Mouse (Mus musculus) kidney, adult 8-10 months (tissue): ENCODE results near the gene Snx3.
A peak's percentile ranks its signal among the peaks of the same experiment; 100 is the strongest.

Experiments used
- DNase-seq, 2 experiments: peaks; one replicate each; pipeline ENCODE4 v3.0.0; 2022

Snx3 gene

DNA sequence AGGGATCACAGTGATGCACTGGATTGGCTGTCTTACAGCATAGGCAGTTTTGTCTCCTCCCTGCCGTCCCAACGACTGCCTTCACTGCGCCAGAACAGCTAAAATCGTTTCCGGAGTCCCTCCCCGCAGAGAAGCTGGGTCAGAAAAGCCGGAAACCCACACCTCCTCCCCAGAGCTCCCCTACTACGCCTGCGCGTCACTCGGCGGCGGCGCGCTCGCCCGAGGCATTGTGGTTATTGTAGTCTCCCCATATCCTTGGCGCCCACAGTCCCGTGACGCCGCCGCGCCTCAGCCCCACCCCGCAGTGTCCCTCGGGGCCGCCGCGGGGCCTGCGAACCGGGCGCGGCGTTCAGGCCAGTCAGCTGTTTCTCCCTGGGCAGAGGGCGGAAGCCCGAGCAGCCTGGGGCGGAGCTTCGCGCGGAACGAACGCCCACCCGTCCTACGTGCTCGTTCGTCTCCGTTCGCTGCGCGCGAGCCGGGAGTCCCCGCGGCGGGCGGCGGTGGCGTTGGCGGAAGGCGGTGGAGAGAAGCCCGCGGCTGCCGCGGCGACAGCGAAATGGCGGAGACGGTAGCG is at the start of gene Snx3:
Snx3 (plus strand) TSS at position 256 of the 574 bp plus-strand sequence.
- peak; percentile 98 to 99 for DNase-seq

DNA sequence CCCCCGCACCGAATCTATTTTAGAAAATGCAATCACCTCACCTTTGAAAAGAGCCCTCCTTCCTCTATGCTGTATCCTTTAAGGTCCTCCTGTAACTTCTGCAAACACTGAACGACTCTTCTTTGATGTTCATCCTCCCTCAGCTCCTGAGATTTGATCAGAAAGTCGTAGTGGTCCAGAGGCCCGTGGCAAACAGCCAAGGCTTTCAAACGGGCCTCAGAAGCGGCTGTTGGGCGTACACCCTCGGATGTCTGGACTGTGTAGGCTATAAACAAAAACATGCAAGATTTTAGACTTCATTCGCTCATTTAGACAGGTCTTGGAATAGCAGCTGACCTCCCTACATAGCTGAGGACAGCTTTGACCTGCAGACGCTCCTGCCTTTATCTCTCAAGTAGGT is 47.6 kb upstream of the Snx3 start:
- DNase-seq: no peak

DNA sequence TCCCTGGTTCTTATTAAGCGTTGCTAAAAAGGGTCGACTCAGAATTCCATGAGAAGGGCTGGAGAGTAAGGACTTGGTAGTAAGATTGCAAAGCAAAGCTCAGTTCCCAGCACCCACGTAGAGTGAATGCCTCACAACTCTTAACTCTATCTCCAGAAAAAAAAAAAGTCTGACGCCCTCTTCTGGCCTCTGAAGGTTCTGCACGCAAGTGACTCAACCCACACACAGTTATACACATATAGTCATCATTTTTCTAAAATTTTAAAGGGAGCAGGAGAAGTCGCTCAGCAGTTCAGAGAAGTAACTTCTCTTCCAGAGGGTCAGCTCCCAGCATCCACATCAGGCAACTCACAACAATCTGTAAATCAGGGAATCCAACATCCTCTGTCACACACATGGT is 47.1 kb upstream of the Snx3 start:
- no peak for DNase-seq

DNA sequence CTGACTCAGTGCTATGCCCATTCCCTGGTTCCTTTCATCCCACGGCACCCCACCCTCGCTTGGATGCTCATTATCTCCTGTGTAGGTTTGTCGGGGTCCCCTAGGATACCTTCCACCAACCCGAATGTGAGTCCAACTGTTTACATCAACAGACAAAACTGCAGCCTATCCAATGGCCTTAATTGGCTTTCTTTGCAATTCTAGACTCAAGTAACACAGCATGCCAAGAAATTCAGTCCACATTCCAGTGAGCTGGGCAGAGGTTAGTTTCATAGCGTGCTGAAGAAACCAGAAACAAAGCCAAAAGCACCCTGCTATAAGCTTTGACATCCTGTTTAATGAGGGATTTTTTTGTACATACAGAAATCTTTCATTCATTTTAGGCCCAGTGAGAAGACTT is 45.8 kb upstream of the Snx3 start:
- no peak for DNase-seq

DNA sequence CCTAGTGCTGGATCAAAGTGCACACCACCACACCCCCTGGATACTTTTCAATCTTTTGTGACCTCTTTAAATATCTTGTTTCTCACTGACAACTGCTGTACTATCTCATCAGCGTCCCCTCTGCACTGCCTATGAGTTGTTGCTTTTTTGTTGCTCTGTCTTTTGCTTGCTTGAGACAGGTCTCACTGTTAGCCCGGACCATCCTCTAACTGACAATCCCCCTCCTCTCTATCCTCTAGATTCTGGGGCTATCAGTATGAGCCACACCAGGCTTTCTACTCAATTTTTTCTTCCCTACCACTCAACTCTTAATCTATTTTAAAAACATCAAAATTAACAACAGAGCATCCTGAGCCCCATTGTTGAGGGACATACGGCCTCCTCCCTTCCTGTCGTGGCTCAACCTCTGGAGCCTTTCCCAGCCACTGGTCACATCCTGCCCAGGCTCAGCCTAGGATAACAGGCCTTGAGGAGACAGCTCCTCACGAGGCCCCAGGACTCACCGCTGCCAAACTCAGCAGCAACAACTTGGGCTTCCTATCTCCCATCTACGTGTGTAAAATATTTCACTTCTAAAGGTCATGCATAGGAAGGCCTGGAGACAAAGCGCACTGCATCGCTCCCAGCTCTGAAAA is 44.2 kb upstream of the Snx3 start:
- DNase-seq: peak; percentile 59 to 75

DNA sequence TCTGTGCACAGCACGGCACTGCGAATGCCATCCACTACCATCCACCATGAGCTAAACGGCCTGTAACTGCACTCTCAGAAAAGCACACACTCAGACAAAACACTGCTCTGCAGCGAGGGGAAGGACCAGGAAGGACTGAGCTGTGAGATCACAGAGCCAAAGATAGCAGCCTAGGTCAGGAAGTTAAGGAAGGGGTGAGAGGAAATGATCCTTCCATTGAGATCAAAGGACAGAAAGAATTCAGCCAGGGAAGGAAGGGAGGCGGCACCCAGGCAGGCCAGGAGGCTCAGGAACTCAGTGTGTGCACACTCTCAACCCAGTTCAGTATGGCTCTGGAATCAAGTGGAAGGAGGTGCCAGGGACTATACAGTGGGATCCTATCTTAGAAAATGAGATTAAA is 37.6 kb upstream of the Snx3 start:
- DNase-seq: peak; percentile 24 to 48

DNA sequence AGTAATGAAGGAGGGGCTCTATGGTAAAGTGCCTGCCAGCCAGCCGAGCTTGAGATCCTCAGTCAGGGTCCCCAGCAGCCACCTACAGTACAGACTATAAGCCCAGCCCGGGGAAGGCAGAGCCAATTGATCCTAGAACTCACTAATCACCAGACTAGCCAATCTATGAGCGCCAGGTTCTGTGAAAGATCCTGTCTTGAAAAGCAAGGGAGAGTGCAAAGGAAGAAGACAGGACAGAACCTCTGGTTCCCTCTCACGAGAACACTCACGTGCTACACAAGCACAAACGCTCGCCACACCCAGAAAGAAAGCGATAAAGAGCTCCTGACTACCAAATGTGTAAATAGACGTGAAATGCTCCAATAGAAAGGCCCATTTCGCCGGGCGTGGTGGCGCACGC is 37.0 kb upstream of the Snx3 start:
- no peak for DNase-seq

DNA sequence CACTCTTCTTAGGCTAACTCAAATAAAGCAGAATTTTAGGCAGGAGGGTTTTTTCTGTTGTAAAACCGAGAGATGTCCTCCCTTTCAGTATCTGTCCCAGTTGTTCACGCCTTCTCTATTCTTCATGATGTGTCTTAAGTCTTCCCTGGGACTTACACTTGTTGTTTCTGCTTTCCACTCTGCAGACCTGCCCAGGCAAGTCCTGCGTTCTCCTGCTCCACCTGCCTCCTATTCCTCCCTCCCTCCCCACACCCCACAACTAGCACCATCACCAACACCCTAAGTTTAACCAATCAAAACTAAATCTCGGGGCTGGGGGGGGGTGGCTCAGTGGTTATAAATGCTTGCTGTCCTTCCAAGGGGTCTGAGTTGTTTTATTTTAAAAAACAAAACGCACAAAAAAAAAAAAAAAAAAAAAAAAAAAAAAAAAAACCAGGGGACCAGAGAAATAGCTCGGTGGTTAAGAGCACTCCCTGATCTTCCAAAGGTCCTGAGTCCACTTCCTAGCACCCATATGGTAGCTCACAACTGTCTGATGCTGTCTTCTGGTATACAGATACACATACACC is 26.8 kb upstream of the Snx3 start:
- DNase-seq: no peak

DNA sequence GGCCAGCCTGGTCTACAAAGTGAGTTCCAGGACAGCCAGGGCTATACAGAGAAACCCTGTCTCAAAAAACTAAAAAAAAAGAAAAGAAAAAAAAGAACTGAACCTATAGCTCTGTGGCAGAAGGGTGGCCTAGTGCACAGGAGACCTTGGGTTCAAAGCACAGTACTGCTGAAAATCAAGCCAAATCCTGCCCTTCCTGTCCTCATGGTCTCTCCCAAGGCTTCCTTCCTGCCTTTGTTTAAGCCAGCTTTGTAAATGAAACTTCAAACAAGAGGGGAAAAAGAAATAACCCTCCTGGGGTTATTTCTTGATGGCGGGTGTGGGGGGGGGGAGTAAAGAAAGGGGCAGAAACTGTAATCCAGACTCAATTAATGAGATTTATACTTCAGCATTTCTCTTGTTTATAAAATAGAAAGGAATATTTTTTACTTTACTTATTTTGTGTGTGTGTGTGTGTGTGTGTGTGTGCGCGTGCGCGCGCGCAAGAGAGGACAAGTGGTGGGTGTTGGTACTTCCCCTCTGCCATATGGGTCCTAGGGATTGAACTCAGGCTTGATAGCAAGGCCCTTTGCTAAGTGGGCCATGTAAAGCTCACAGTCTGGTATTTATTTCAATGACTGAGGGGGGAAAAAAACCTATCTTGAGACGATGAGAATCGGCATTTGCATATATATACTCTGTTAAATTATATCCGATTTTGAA is 24.9 kb upstream of the Snx3 start:
- DNase-seq: peak; percentile 23

DNA sequence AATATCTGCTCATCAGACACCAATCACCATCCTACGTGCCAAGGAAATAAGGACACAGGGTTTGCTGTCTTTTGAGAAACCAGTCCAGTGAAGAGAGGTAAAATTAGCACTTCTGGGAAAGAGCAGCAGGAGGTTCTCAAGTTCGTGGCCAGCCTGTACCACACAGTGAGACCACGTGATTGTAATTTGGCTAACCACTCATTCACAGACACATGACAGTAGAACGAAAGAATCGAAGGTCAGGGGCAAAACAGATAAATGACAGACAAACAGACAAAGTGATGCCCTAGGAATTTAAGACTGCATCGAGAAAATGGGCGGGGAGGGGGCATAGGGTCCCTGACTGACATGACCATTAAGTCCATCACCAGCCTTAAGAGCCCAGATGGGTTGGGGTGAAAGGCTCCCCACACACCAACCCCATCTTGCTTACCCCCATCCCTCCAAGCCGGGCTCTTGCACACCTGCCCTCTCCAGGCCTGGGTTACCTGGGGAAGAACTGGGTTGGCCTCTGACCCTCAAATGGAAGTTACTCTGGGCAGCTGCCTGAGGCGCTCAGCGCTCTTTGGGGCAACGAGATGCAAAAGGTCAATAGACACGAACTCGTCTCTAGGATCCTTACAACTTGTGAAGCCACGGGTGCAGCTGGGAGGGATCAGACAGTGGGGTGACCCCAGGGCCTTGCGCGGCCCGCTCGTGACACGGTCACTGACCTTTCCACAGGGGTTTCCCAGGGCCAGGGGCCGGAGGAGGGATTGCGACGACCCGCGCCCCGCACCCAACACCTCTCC is 24.1 kb upstream of the Snx3 start:
- DNase-seq: no peak

DNA sequence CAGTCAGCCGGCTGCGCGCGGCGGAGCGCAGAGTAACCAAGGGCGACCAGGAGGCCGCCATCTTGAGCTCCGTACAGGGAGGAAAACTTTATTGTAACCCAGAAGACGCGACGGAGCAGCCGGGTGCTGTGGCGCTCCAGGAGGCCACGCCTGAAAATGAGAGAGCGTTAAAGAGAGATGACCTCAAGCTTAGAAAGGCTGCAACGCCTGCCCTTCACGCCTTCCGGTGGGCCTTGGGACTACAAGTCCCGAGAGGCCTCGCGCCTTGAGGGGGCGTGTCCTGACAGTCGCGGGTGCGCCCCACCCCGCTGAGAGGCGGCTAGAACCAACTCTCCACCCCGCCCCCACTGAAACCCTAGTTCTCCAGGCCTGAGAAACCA is 23.5 kb upstream of the Snx3 start, which contains the start of gene Afg1l:
Afg1l (minus strand) TSS at position 225 of the 380 bp plus-strand sequence.
- DNase-seq: peak; percentile 97 to 98

DNA sequence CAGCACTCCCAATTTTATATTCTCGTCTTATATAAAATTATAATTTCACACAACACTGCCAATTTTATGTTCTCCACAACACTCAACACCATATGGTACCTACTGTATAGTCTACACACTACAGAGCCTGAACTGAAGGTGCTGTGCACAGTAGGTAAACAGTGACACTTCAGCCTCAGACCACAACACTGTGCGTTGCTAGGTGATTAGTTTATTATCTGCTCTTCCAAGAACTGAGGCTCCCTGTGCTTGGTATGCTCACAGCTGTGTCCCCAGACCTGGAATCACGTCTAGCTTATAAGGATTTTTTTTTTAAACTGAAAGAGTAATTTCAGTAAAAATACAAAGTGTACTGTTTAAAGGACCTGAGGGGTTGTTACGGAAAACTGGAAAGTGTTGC is 21.1 kb upstream of the Snx3 start:
- no peak for DNase-seq

DNA sequence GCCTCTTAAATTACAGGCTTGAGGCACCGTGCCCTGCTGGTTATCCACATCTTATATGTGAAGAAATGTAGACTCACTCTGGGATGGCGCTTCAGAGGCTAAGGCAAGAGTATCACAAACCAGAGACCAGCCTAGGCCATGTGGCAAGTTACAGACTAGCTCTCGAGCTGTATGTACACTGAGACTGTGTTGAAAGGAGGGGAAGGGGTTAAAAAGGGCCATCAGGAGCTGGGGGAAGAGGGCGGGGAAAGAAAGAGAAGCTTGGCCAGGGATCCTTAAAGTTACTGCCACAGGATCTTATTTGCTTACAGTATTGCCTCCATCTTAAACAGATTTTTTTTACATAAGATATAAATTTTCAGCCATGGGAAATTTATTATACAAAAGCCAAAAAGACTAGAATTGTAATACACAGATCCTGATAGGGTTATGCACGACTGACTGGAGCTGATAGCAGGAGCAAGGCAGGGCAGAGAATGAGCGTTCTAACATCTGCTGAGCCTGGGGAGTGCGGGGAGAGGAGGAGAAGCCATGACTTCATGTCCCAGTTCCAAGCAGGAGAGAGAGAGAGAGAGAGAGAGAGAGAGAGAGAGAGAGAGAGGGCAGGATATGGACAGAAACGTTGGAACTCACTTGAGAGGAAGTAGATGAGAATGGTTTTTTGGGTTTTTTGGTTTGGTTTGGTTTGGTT is 13.1 kb upstream of the Snx3 start:
- no peak for DNase-seq

DNA sequence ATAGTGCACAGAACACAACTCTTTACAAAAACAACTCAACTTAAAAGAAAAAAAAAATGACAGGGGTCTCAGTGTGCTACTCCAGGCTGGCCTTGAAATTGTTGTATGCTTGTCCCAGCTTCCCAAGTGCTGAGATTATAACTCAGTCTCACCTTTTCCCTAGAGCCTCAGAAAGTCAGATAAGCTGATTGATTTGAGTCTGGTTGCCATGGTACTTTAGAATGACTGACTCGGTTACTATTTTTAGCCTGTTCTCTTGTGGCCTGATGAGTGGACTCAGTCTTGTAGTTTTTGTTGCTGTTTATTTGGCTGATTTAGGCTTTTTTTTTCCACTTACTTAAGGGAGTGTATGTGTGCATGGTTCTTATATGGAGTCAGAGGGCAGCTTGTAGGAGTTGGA is 10.7 kb upstream of the Snx3 start:
- DNase-seq: no peak

DNA sequence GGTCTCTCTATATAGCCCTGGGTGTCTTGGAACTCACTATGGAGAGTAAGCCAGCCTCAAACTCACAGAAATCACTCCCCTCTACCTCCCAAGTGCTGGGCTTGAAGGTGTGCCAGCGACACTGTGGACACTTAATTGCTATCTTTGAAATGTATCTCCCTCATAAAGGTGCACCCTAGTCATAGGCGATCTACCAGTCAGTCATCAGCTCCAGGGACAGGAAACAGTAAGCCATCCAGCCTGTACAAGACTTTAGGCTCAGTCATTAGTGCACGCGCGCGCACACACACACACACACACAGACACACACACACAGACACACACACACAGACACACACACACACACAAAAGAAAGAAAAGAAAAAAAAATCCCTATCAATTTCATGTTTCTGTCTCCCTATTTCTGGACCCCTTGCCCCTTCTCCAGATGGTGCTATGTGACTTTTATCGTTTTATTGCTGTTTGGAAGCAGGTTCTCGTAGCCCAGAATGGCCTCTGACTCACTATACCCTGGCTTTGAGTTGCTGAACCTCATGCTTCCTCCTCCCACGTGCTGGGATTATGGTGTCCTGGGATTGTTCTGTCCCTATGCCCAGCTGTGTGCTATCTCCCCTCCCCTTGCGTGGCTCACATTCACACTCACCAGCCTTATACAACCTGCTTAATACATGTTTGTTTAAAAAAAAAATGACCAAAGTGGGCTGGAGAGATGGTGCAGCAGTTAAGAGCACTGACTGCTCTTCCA is 9.6 kb upstream of the Snx3 start:
- DNase-seq: no peak

DNA sequence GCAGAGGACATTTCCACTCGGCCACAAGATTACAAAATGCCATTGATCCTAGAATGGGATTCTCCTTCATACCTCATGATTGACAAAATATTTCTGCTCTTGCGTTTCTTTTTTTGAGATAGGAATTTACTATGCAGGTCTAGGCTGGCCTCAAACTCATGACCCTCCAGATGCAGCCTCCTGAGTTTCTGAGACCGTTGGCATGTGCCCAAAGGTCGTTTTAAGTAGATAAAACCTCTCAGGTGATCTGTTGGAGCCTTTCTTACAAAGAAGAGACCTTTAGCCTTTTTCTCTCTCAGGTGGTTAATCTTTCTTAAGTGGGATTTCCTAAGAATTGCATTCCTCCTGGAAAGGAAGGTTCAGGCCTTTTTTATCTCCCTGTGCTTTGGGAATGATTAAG is 8.8 kb upstream of the Snx3 start:
- no peak for DNase-seq

DNA sequence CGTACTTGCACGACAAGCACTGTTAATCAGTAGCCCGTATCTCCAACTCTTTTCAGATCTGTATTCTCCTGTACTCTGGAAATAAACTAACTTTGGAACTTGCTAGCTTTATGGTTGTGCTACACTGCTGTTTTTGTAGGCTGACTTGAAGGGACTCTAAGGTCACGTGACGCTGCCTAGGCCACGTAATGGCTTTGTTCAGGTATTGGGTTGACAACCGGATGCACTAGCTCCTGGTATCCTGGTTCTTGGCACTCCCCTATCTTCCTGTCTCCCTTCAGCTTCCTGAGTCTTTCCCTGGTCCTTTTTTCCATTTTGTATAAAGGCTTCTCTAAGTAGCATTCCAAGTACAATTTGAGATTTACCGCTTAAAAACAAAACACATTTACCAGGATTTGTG is 1.2 kb upstream of the Snx3 start:
- peak in 1 of 2 experiments; percentile 19 for DNase-seq

DNA sequence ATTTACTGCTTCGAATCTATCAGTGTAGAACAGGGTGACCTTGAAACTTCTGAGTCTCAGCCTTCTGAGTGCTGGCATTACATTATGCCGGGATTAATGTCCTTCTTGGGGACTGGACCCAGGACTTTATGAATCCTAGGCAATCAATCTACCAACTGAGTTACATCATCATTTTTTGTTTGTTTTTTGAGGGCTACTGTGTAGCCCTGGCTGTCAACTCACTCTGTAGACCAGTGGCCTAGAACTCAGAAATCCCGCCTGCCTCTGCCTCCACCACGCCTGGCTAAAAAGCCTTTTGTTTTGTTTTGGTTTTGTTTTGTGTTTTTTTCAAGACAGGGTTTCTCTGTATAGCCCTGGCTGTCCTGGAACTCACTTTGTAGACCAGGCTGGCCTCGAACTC is 669 bp upstream of the Snx3 start:
- no peak for DNase-seq

DNA sequence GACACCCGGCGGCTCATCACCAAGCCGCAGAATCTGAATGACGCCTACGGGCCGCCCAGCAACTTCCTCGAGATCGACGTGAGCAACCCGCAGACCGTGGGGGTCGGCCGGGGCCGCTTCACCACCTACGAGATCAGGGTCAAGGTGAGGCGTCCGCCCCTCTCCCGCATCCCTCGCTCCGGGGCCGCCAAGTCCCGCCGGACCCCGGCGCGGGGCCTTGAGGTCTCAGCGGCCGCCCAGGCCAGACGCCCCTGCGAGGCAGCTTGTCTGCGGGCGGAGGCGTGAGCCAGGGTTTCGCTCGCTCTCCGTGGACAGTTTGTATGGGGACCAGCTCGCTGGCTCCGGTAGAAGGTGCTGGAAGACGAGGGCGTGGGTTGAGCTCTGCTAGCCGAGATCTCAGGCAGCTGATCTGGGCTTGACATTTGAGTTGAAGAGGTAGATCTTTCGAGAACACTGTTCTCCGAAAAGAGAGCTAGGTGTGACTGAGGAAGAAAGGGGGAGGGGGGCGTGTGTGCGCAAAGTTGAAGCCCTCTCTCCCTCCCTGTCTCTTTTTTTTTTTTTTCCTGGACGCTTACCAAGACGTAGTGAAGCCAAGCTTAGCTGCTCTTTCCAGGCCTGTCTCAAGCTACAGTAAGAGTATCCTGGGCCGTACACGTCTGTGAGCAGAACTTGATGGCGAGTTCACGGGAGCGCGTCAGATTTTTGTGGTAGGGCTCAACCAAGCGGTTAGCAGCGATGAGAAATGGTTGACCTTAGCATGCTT is 700 bp downstream of the Snx3 start:
- peak; percentile 54 to 63 for DNase-seq

DNA sequence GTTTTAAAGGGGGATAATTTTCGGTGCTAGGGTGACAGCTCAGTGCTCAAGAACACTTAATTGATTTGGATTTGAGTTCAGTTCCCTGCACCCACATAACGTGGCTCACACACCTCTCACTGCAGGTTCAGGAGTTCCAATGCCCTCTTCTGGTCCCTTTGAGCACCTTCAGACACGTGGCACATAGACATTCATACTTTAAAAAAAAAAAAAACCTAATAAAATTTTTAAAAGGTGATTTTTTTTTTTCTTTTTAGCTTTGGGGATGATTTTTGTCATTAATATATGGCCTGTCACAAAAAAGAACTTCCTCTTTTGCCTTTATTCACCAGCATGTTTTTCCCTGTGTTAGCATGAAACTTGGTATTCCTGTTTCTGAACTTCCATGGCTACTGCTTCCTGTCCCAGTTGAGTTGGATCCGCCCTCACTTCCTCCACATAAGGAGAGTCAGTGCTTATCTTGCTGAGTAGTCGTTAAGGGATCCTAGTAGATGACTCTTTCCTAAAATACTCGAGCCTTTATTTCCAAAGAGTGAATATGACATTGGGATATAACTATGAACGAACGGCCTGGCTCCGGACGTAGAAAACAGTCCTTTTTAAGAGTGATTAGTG is 2.4 kb downstream of the Snx3 start:
- no peak for DNase-seq

DNA sequence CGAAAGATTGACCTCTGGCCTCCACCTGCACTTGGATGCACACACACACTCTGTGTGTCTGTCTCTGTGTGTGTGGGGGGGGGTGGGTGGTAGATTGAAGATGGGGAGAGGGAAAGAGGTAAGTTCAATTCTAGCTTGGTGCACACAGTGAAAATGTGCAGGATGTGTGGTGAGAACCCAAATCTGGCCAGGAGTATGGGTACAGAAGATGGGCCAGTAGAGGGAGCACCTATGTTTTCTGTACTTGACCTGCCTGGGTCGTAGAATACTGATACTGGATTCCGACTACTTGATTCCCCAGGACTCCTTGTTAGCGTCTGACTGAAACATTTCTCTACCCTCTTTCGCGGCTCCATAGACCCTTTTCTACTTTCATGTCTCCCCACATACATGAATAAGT is 8.3 kb downstream of the Snx3 start:
- DNase-seq: no peak
